Mouse (Mus musculus) cortical plate, adult 2 months (tissue): ENCODE measurements around the gene Zbtb32.

ENCODE experiments used
- CTCF ChIP-seq: fragments of 200-500 bp; IDR thresholded peaks from 2 replicates; pipeline ENCODE4 v1.5.1; 2011; ENCODE audit warnings: mild to moderate bottlenecking, control low read depth, low read length; ENCODE audit not compliant: insufficient read depth; ENCODE audit errors: extremely low read depth
- POLR2A ChIP-seq: fragments of 200-500 bp; IDR thresholded peaks from 2 replicates; pipeline ENCODE4 v1.6.1; 2011; ENCODE audit warnings: mild to moderate bottlenecking, low read length, control low read depth; ENCODE audit not compliant: insufficient read depth; ENCODE audit errors: extremely low read depth

DNA sequence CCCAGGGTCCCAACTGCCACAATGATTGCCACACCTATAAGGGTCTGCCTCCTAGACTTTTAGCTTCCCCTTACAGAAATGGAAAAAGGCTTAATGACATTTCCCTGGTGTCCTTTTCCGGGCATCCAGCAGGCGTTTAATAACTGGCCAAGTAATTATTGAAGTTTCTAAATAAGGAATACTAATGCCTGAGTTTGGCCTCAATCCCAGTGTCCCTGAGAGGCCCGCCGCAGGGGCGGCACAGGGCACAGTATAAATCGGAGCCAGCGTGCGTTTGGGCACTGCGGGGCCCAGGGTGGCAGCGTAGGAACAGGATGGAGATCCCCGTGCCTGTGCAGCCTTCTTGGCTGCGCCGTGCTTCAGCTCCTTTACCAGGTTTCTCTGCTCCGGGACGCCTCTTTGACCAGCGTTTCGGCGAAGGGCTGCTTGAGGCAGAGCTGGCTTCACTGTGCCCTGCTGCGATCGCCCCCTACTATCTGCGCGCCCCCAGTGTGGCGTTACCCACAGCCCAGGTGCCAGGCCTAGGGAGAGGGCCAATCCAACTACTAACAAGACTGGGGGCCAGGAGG lies 45.6 kb downstream of the Zbtb32 start:
- TF ChIP-seq CTCF (no peak), POLR2A (no peak)
